Mouse (Mus musculus): ENCODE measurements at regions not wholly inside any gene's neighbourhood (a gene's known extent, or its start where the extent isn't known, plus 50 kb on each side); places are given as distances from the start of the nearest gene placed in this dataset.
A peak's percentile ranks its signal among the peaks of the same experiment; 100 is the strongest.

- H3K36me3 ChIP-seq (replicated peaks) = no peaks in the 10 kb centered on the region
- H3K27ac ChIP-seq = no peak overlapping the region
- no peak for DNase-seq (ENCODE audit: extremely low spot score, low spot score)
- no peaks in the 10 kb centered on the region for H3K27me3 ChIP-seq (ENCODE audit: poor library complexity, severe bottlenecking)
- H3K4me1 ChIP-seq = peaks cover 10% of the 10 kb centered on the region
- no peak overlapping the region for H3K4me3 ChIP-seq
- H3K9me3 ChIP-seq = no peaks in the 10 kb centered on the region
- 50% methylated on average over 17 of the region's 17 CpGs for WGBS
Measured at GRCm38 (mm10) chr10:25118674-25119670, 188.7 kb downstream of the Akap7 start.

- Histone ChIP-seq H3K9me3 (no peaks in the 10 kb centered on the region), H3K4me1 (peaks cover 34% of the 10 kb centered on the region), H3K27me3 (ENCODE audit: poor library complexity, severe bottlenecking) (peaks cover 6% of the 10 kb centered on the region; the same call in 1 of the 2 replicates), H3K27ac (no peak overlapping the region), H3K4me3 (no peak overlapping the region), H3K36me3 (replicated peaks) (no peaks in the 10 kb centered on the region)
- WGBS = 95% methylated on average over 4 of the region's 4 CpGs
- DNase-seq (ENCODE audit: extremely low spot score, low spot score) = no peak
Measured at GRCm38 (mm10) chr10:25114316-25114715, 187.0 kb upstream of the Arg1 start.

GRCm38 (mm10) chr10:25112449-25113171 is 185.3 kb upstream of the Arg1 start:
- Histone ChIP-seq H3K4me3 (no peak overlapping the region), H3K27ac (0 out of 2 replicates have a peak overlapping the region, but pooled peaks have one; percentile 17), H3K4me1 (peaks cover 25% of the 10 kb centered on the region), H3K9me3 (no peaks in the 10 kb centered on the region), H3K27me3 (ENCODE audit: poor library complexity, severe bottlenecking) (peaks cover 6% of the 10 kb centered on the region; the same call in 1 of the 2 replicates), H3K36me3 (replicated peaks) (no peaks in the 10 kb centered on the region)
- WGBS = 48% methylated on average over 12 of the region's 12 CpGs
- no peak for DNase-seq (ENCODE audit: extremely low spot score, low spot score)

GRCm38 (mm10) chr10:25111636-25112422 is 184.5 kb upstream of the Arg1 start:
- WGBS = 4% methylated on average over 11 of the region's 11 CpGs
- DNase-seq (ENCODE audit: extremely low spot score, low spot score) = peak; percentile 26
- Histone ChIP-seq H3K36me3 (replicated peaks) (no peaks in the 10 kb centered on the region), H3K4me1 (peaks cover 25% of the 10 kb centered on the region), H3K27me3 (ENCODE audit: poor library complexity, severe bottlenecking) (peaks cover 6% of the 10 kb centered on the region; the same call in 1 of the 2 replicates), H3K27ac (no peak overlapping the region), H3K4me3 (no peak overlapping the region), H3K9me3 (no peaks in the 10 kb centered on the region)

- H3K9me3 ChIP-seq = no peaks in the 10 kb centered on the region
- no peaks in the 10 kb centered on the region for H3K36me3 ChIP-seq (replicated peaks)
- H3K4me3 ChIP-seq = no peak overlapping the region
- peaks cover 6% of the 10 kb centered on the region; the same call in 1 of the 2 replicates for H3K27me3 ChIP-seq (ENCODE audit: poor library complexity, severe bottlenecking)
- H3K27ac ChIP-seq = no peak overlapping the region
- peaks cover 25% of the 10 kb centered on the region for H3K4me1 ChIP-seq
- 33% methylated on average over 7 of the region's 7 CpGs for WGBS
- DNase-seq (ENCODE audit: extremely low spot score, low spot score) = no peak
Measured at GRCm38 (mm10) chr10:25111181-25111580, 183.9 kb upstream of the Arg1 start.

GRCm38 (mm10) chr10:25098070-25098469 is 170.8 kb upstream of the Arg1 start:
- no peaks in the 10 kb centered on the region for H3K36me3 ChIP-seq (replicated peaks)
- no peak overlapping the region for H3K4me3 ChIP-seq
- 83% methylated on average over 4 of the region's 4 CpGs for WGBS
- DNase-seq (ENCODE audit: extremely low spot score, low spot score) = no peak
- H3K4me1 ChIP-seq = no peaks in the 10 kb centered on the region
- no peaks in the 10 kb centered on the region for H3K27me3 ChIP-seq (ENCODE audit: poor library complexity, severe bottlenecking)
- H3K27ac ChIP-seq = no peak overlapping the region
- no peaks in the 10 kb centered on the region for H3K9me3 ChIP-seq

GRCm38 (mm10) chr10:25089705-25090386 is 162.6 kb upstream of the Arg1 start:
- no peaks in the 10 kb centered on the region for H3K4me1 ChIP-seq
- 94% methylated on average over 4 of the region's 4 CpGs for WGBS
- no peaks in the 10 kb centered on the region for H3K27me3 ChIP-seq (ENCODE audit: poor library complexity, severe bottlenecking)
- no peaks in the 10 kb centered on the region for H3K36me3 ChIP-seq (replicated peaks)
- no peak overlapping the region for H3K4me3 ChIP-seq
- H3K27ac ChIP-seq = no peak overlapping the region
- H3K9me3 ChIP-seq = no peaks in the 10 kb centered on the region
- DNase-seq (ENCODE audit: extremely low spot score, low spot score) = no peak

GRCm38 (mm10) chr10:25086745-25087144 is 159.5 kb upstream of the Arg1 start:
- no peaks in the 10 kb centered on the region for H3K36me3 ChIP-seq (replicated peaks)
- H3K4me3 ChIP-seq = no peak overlapping the region
- H3K9me3 ChIP-seq = no peaks in the 10 kb centered on the region
- 96% methylated on average over 17 of the region's 17 CpGs for WGBS
- H3K4me1 ChIP-seq = 0 out of 2 replicates have a peak, but pooled peaks cover 5% of the 10 kb centered on the region
- no peak for DNase-seq (ENCODE audit: extremely low spot score, low spot score)
- H3K27ac ChIP-seq = no peak overlapping the region
- no peaks in the 10 kb centered on the region for H3K27me3 ChIP-seq (ENCODE audit: poor library complexity, severe bottlenecking)

- Histone ChIP-seq H3K4me1 (0 out of 2 replicates have a peak, but pooled peaks cover 5% of the 10 kb centered on the region), H3K4me3 (no peak overlapping the region), H3K27me3 (ENCODE audit: poor library complexity, severe bottlenecking) (no peaks in the 10 kb centered on the region), H3K9me3 (no peaks in the 10 kb centered on the region), H3K27ac (no peak overlapping the region), H3K36me3 (replicated peaks) (no peaks in the 10 kb centered on the region)
- WGBS = 74% methylated on average over 10 of the region's 10 CpGs
- DNase-seq (ENCODE audit: extremely low spot score, low spot score) = no peak
Measured at GRCm38 (mm10) chr10:25082930-25083329, 155.6 kb upstream of the Arg1 start.

- no peak overlapping the region for H3K27ac ChIP-seq
- WGBS = 79% methylated on average over 2 of the region's 2 CpGs
- peak; percentile 24 for DNase-seq (ENCODE audit: extremely low spot score, low spot score)
- no peaks in the 10 kb centered on the region for H3K36me3 ChIP-seq (replicated peaks)
- peaks cover 7% of the 10 kb centered on the region for H3K9me3 ChIP-seq
- H3K4me3 ChIP-seq = no peak overlapping the region
- no peaks in the 10 kb centered on the region for H3K4me1 ChIP-seq
- H3K27me3 ChIP-seq (ENCODE audit: poor library complexity, severe bottlenecking) = no peaks in the 10 kb centered on the region
Measured at GRCm38 (mm10) chr10:25072617-25073016, 145.3 kb upstream of the Arg1 start.

- Histone ChIP-seq H3K27me3 (ENCODE audit: poor library complexity, severe bottlenecking) (no peaks in the 10 kb centered on the region), H3K27ac (no peak overlapping the region), H3K36me3 (replicated peaks) (no peaks in the 10 kb centered on the region), H3K4me3 (no peak overlapping the region), H3K4me1 (no peaks in the 10 kb centered on the region), H3K9me3 (peaks cover 7% of the 10 kb centered on the region)
- no peak for DNase-seq (ENCODE audit: extremely low spot score, low spot score)
- WGBS = 84% methylated on average over 8 of the region's 8 CpGs
Measured at GRCm38 (mm10) chr10:25068301-25068700, 141.0 kb upstream of the Arg1 start.
